In genomic region chr3:89926440-89926839, GRCm38 (mm10) we compare ENCODE assay signal across 17 mouse cellular contexts. TPM values are rescaled to one million over a fixed set of nuclear protein-coding genes. Genes with fewer than 3 reads are reported as not detected.
DNase-seq lines count a peak whose midpoint lies in the region; ATAC-seq and TF ChIP-seq lines count a peak whose summit lies in the region.
"Had no signal": no experiment of that assay in that cellular context is flagged by ENCODE, and none has a peak within 500 bp of the region (broad histone marks: within the 10 kb centered on the region; RNA-seq: fewer than 3 reads in every experiment).

No protein-coding gene starts in this region.

- no peaks in the 10 kb centered on the region for H3K36me3 ChIP-seq in heart, adult 2 months (ENCODE audit: control insufficient read depth, insufficient read depth, low read length)
- no peaks in the 10 kb centered on the region for H3K36me3 ChIP-seq in liver, postnatal 0 days (replicated peaks; ENCODE audit: insufficient read depth, low read length)
- H3K36me3 ChIP-seq in liver, embryonic 11.5 days (ENCODE audit: control insufficient read depth, insufficient read depth, low read length) = no peaks in the 10 kb centered on the region
- H3K36me3 ChIP-seq: forebrain, embryonic 10.5 days; heart, embryonic 13.5 days; hindbrain, embryonic 10.5 days; neural tube, embryonic 13.5 days had no signal

- no peaks in the 10 kb centered on the region for H3K79me2 ChIP-seq in heart, adult 2 months (replicated peaks; ENCODE audit: control insufficient read depth, insufficient read depth, low read length)

- no peaks in the 10 kb centered on the region for H3K9me3 ChIP-seq in liver, postnatal 0 days (ENCODE audit: low read length)
- no peaks in the 10 kb centered on the region for H3K9me3 ChIP-seq in liver, embryonic 11.5 days (ENCODE audit: control insufficient read depth, low read length)
- H3K9me3 ChIP-seq: forebrain, embryonic 10.5 days; heart, embryonic 13.5 days; hindbrain, embryonic 10.5 days; neural tube, embryonic 13.5 days had no signal

- no peak overlapping the region for H3K9ac ChIP-seq in heart, adult 2 months (ENCODE audit: low read depth, low read length)
- H3K9ac ChIP-seq in liver, postnatal 0 days (replicated peaks) = no peak overlapping the region
- H3K9ac ChIP-seq in liver, embryonic 11.5 days (ENCODE audit: low read depth, low read length) = no peak overlapping the region
- H3K9ac ChIP-seq: heart, embryonic 13.5 days; neural tube, embryonic 13.5 days had no signal

- no peak overlapping the region for H3K4me3 ChIP-seq in heart, adult 2 months
- H3K4me3 ChIP-seq in liver, postnatal 0 days (ENCODE audit: low read depth, low read length) = no peak overlapping the region
- H3K4me3 ChIP-seq in liver, embryonic 11.5 days (ENCODE audit: low read depth, low read length) = no peak overlapping the region
- H3K4me3 ChIP-seq: forebrain, embryonic 10.5 days; heart, embryonic 13.5 days; hindbrain, embryonic 10.5 days; neural tube, embryonic 13.5 days had no signal

- no peak overlapping the region for H3K27ac ChIP-seq in heart, adult 2 months
- H3K27ac ChIP-seq in liver, postnatal 0 days (ENCODE audit: low read depth) = no peak overlapping the region
- no peak overlapping the region for H3K27ac ChIP-seq in liver, embryonic 11.5 days (ENCODE audit: low read depth, low read length)
- H3K27ac ChIP-seq: forebrain, embryonic 10.5 days; heart, embryonic 13.5 days; hindbrain, embryonic 10.5 days; neural tube, embryonic 13.5 days had no signal

- WGBS in heart, adult 2 months = 100% methylated on average over 1 of the region's 1 CpGs
- 81% methylated on average over 1 of the region's 1 CpGs for WGBS in liver, postnatal 0 days (ENCODE audit: insufficient replicate concordance)
- WGBS in liver, embryonic 11.5 days = 93% methylated on average over 1 of the region's 1 CpGs

- no peak for TF ChIP-seq POLR2A in heart, adult 2 months (IDR thresholded peaks at IDR 0.05; ENCODE audit: insufficient read depth, low read depth, low read length)

- no peak for ATAC-seq in liver, postnatal 0 days
- ATAC-seq in liver, embryonic 11.5 days (replicated peaks; ENCODE audit: low FRiP score) = no peak
- ATAC-seq in monocyte, adult 5-6 weeks (replicated peaks; ENCODE audit: insufficient number of reproducible peaks, low FRiP score, low TSS enrichment, poor library complexity, severe bottlenecking) = 0 out of 2 replicates have a peak, but pooled peaks have one; percentile 53
- no peak for ATAC-seq in erythroblast, adult 5-6 weeks (replicated peaks; ENCODE audit: low FRiP score, poor library complexity, severe bottlenecking)
- ATAC-seq: inflammation-experienced regulatory T-cells, adult 6 months had no signal

- TF ChIP-seq EP300 in heart, adult 2 months (IDR thresholded peaks at IDR 0.05; ENCODE audit: insufficient read depth, low read depth, low read length) = no peak
- no peak for TF ChIP-seq EP300 in liver, postnatal 0 days (IDR thresholded peaks at IDR 0.05; ENCODE audit: low read depth)

- H3K27me3 ChIP-seq in heart, adult 2 months (ENCODE audit: control insufficient read depth, insufficient read depth, low read length) = no peaks in the 10 kb centered on the region
- H3K27me3 ChIP-seq in liver, postnatal 0 days (ENCODE audit: insufficient read depth, low read length) = no peaks in the 10 kb centered on the region
- no peaks in the 10 kb centered on the region for H3K27me3 ChIP-seq in liver, embryonic 11.5 days (replicated peaks; ENCODE audit: control insufficient read depth, insufficient read depth, low read length)
- H3K27me3 ChIP-seq: heart, embryonic 13.5 days; neural tube, embryonic 13.5 days had no signal

- no peak for DNase-seq in heart, adult 2 months
- DNase-seq in heart, postnatal 36 days = no peak
- DNase-seq in liver, postnatal 0 days = no peak
- DNase-seq in liver, embryonic 11.5 days (ENCODE audit: low spot score) = no peak
- peak; percentile 34 for DNase-seq in ES-CJ7 (ENCODE audit: low read depth, low spot score)
- no peak for DNase-seq in urinary bladder, postnatal 25 days (ENCODE audit: low spot score)
- DNase-seq: cerebellum, adult 9-11 months; lung, postnatal 14 days; right cerebral cortex, postnatal 25 days; thymus, postnatal 14 days had no signal

- intact Hi-C loops in heart, adult 2 months (cut with DNase I) = no loop called here
- intact Hi-C loops in heart, postnatal 36 days (cut with DNase I) = no loop called here

- TF ChIP-seq CTCF in heart, adult 2 months (IDR thresholded peaks at IDR 0.05) = peak; percentile 52
- TF ChIP-seq CTCF in liver, postnatal 0 days (IDR thresholded peaks at IDR 0.05; ENCODE audit: low read depth) = peak; percentile 56

- H3K4me1 ChIP-seq in heart, adult 2 months (ENCODE audit: control insufficient read depth, insufficient read depth, low read length) = no peaks in the 10 kb centered on the region
- no peaks in the 10 kb centered on the region for H3K4me1 ChIP-seq in liver, postnatal 0 days (ENCODE audit: insufficient read depth)
- no peaks in the 10 kb centered on the region for H3K4me1 ChIP-seq in liver, embryonic 11.5 days (replicated peaks; ENCODE audit: control insufficient read depth, insufficient read depth, low read length)
- H3K4me1 ChIP-seq: forebrain, embryonic 10.5 days; heart, embryonic 13.5 days; hindbrain, embryonic 10.5 days; neural tube, embryonic 13.5 days had no signal

- H3K4me2 ChIP-seq in liver, postnatal 0 days (ENCODE audit: low read depth, low read length) = no peak overlapping the region
- H3K4me2 ChIP-seq in liver, embryonic 11.5 days = no peak overlapping the region
- H3K4me2 ChIP-seq: heart, embryonic 13.5 days; neural tube, embryonic 13.5 days had no signal

RNA-seq across cellular contexts. Expression of gene Il6ra, which starts 13.4 kb away (rescaled TPM):
- 1 to 10 TPM; 4.3 to 4.8 TPM for total RNA-seq in heart, adult 2 months (2021)
- 2.5 and 2.8 TPM in 2 replicates for polyA plus RNA-seq in heart, adult 2 months (2012; rRNA removed)
- total RNA-seq in heart, postnatal 36 days (2021) = 1 to 10 TPM; 4.3 to 7.5 TPM
- 10.2 and 11.8 TPM in 2 replicates for polyA plus RNA-seq in liver, postnatal 0 days (2015; fragmentation: Nextera tagmentation; extraction: Ambion mirVana)
- 0.71 and 1.0 TPM in 2 replicates for polyA plus RNA-seq in liver, embryonic 11.5 days (2014; fragmentation: Nextera tagmentation; extraction: Ambion mirVana)
- 36.2 to 60.6 TPM (median 43.2 TPM) in 3 replicates for total RNA-seq in monocyte, adult 5-6 weeks (2017)
- 9.4 and 10.0 TPM in 2 replicates for total RNA-seq in erythroblast, adult 5-6 weeks (2015; ENCODE audit: low replicate concordance)
- 3.0 and 3.1 TPM in 2 replicates for total RNA-seq in erythroblast, adult 5-6 weeks (2017; ENCODE audit: low replicate concordance)

RNA-seq across cellular contexts. Expression of gene Atp8b2, which starts 36.9 kb away (rescaled TPM):
- total RNA-seq in heart, adult 2 months (2021) = 10 to 100 TPM; 15.7 to 18.0 TPM
- polyA plus RNA-seq in heart, adult 2 months (2012; rRNA removed) = 27.3 and 50.1 TPM in 2 replicates
- total RNA-seq in heart, postnatal 36 days (2021) = 10 to 100 TPM; 21.8 to 24.1 TPM
- polyA plus RNA-seq in liver, postnatal 0 days (2015; fragmentation: Nextera tagmentation; extraction: Ambion mirVana) = 0.88 and 1.4 TPM in 2 replicates
- polyA plus RNA-seq in liver, embryonic 11.5 days (2014; fragmentation: Nextera tagmentation; extraction: Ambion mirVana) = 7.7 and 9.1 TPM in 2 replicates
- 67.8 to 132 TPM (median 89.1 TPM) in 3 replicates for total RNA-seq in monocyte, adult 5-6 weeks (2017)
- 0.96 and 6.7 TPM in 2 replicates for total RNA-seq in erythroblast, adult 5-6 weeks (2015; ENCODE audit: low replicate concordance)
- 2.1 and 7.8 TPM in 2 replicates for total RNA-seq in erythroblast, adult 5-6 weeks (2017; ENCODE audit: low replicate concordance)
